Comparison of ENCODE assay signal across 34 mouse cellular contexts in genomic region chr8:128239783-128240182, GRCm38 (mm10).
DNase-seq lines count a peak whose midpoint lies in the region; ATAC-seq and TF ChIP-seq lines count a peak whose summit lies in the region.
"Had no signal": no experiment of that assay in that cellular context is flagged by ENCODE, and none has a peak within 500 bp of the region (broad histone marks: within the 10 kb centered on the region; RNA-seq: fewer than 3 reads in every experiment).

No protein-coding gene starts in this region.

- no peaks in the 10 kb centered on the region for H3K27me3 ChIP-seq in C2C12 (ENCODE audit: control insufficient read depth, insufficient read depth, insufficient read length)
- H3K27me3 ChIP-seq in intestine, embryonic 16.5 days (replicated peaks; ENCODE audit: control insufficient read depth, insufficient read depth, low read length) = no peaks in the 10 kb centered on the region
- H3K27me3 ChIP-seq: embryonic facial prominence, embryonic 15.5 days; hindbrain, embryonic 13.5 days; neural tube, embryonic 13.5 days; stomach, embryonic 15.5 days had no signal

- WGBS in intestine, embryonic 16.5 days = 46% methylated on average over 1 of the region's 1 CpGs

- H3K9me3 ChIP-seq in intestine, embryonic 16.5 days (ENCODE audit: control insufficient read depth, low read length) = no peaks in the 10 kb centered on the region
- H3K9me3 ChIP-seq: embryonic facial prominence, embryonic 10.5 days; embryonic facial prominence, embryonic 15.5 days; G1E; hindbrain, embryonic 13.5 days; midbrain, embryonic 10.5 days; neural tube, embryonic 13.5 days; stomach, embryonic 15.5 days had no signal

- H3K4me1 ChIP-seq in intestine, embryonic 16.5 days (ENCODE audit: control insufficient read depth, insufficient read depth, low read length) = peaks cover under 1% of the 10 kb centered on the region; the same call in 1 of the 2 replicates
- H3K4me1 ChIP-seq: embryonic facial prominence, embryonic 10.5 days; embryonic facial prominence, embryonic 15.5 days; hindbrain, embryonic 13.5 days; midbrain, embryonic 10.5 days; neural tube, embryonic 13.5 days; stomach, embryonic 15.5 days had no signal

- no peak overlapping the region for H3K9ac ChIP-seq in intestine, embryonic 16.5 days (ENCODE audit: low read depth, low read length)
- H3K9ac ChIP-seq: embryonic facial prominence, embryonic 15.5 days; hindbrain, embryonic 13.5 days; liver, embryonic 14.5 days; lung, embryonic 14.5 days; neural tube, embryonic 13.5 days; stomach, embryonic 15.5 days had no signal

- H3K79me3 ChIP-seq in C2C12 (ENCODE audit: low read depth) = no peaks in the 10 kb centered on the region

- H3K4me3 ChIP-seq in C2C12 (ENCODE audit: insufficient read depth, poor library complexity, severe bottlenecking) = no peak overlapping the region
- H3K4me3 ChIP-seq in intestine, embryonic 16.5 days (ENCODE audit: low read length) = no peak overlapping the region
- H3K4me3 ChIP-seq: embryonic facial prominence, embryonic 10.5 days; embryonic facial prominence, embryonic 15.5 days; hindbrain, embryonic 13.5 days; midbrain, embryonic 10.5 days; neural tube, embryonic 13.5 days; stomach, embryonic 15.5 days had no signal

- H3K36me3 ChIP-seq in C2C12 (ENCODE audit: control insufficient read depth, insufficient read depth) = no peaks in the 10 kb centered on the region
- H3K36me3 ChIP-seq in intestine, embryonic 16.5 days (ENCODE audit: control insufficient read depth, insufficient read depth, low read length) = no peaks in the 10 kb centered on the region
- H3K36me3 ChIP-seq: embryonic facial prominence, embryonic 10.5 days; embryonic facial prominence, embryonic 15.5 days; G1E; hindbrain, embryonic 13.5 days; midbrain, embryonic 10.5 days; neural tube, embryonic 13.5 days; stomach, embryonic 15.5 days had no signal

- no peak overlapping the region for H3ac ChIP-seq in C2C12 (ENCODE audit: control insufficient read depth, insufficient read length, low read depth)

- ATAC-seq in intestine, embryonic 16.5 days = no peak
- ATAC-seq: activated CD4-positive, CD25-positive, alpha-beta regulatory T cell, adult 4 months; forebrain, embryonic 14.5 days; intestine, postnatal 0 days had no signal

- no peak for TF ChIP-seq CTCF in C2C12 (IDR thresholded peaks at IDR 0.05; ENCODE audit: control insufficient read depth, insufficient read depth, insufficient read length)

- no peaks in the 10 kb centered on the region for H3K79me2 ChIP-seq in C2C12 (ENCODE audit: control insufficient read depth, insufficient read depth)

- no peak overlapping the region for H3K4me2 ChIP-seq in intestine, embryonic 16.5 days (ENCODE audit: low read depth, low read length)
- H3K4me2 ChIP-seq: embryonic facial prominence, embryonic 15.5 days; heart, embryonic 11.5 days; hindbrain, embryonic 13.5 days; lung, embryonic 14.5 days; neural tube, embryonic 13.5 days; stomach, embryonic 15.5 days had no signal

- DNase-seq in adrenal gland, adult 2 months = peak; percentile 63
- DNase-seq in adrenal gland, adult 18-20 months (ENCODE audit: low spot score in 2 of 2) = no peak
- DNase-seq in adipocyte (ENCODE audit: low spot score) = peak; percentile 40
- peak; percentile 57 for DNase-seq in fibroblast of lung, adult 2 months (ENCODE audit: low read depth)
- DNase-seq in cerebellum, adult 11-12 months = no peak
- DNase-seq in thymus, postnatal 10 days (ENCODE audit: low spot score in 2 of 2) = no peak
- DNase-seq: B cell, adult 2 months; cerebellum, adult 2 months; cerebellum, postnatal 25 days; gastrocnemius, postnatal 36 days; heart, adult 18-20 months; heart, postnatal 4 days; kidney, adult 9 months; kidney, postnatal 10 days; layer of hippocampus, adult 9-11 months; liver; lung, embryonic 14.5 days; retina, postnatal 1 day; right cerebral cortex, postnatal 25 days; thymus, postnatal 14 days had no signal

- H3K27ac ChIP-seq in intestine, embryonic 16.5 days (ENCODE audit: low read length) = no peak overlapping the region
- H3K27ac ChIP-seq: embryonic facial prominence, embryonic 10.5 days; embryonic facial prominence, embryonic 15.5 days; hindbrain, embryonic 13.5 days; liver, embryonic 14.5 days; midbrain, embryonic 10.5 days; neural tube, embryonic 13.5 days; stomach, embryonic 15.5 days had no signal

TF ChIP-seq in C2C12, 6 proteins besides CTCF, POLR2A, EP300 and RAD21:
- TF ChIP-seq MYOG (IDR thresholded peaks at IDR 0.05; ENCODE audit: control insufficient read depth, extremely low read depth, insufficient read length) = no peak
- no peak for TF ChIP-seq MYOD1 (IDR thresholded peaks at IDR 0.05; ENCODE audit: control insufficient read depth, insufficient read length, low read depth)
- no peak for TF ChIP-seq CEBPB (IDR thresholded peaks at IDR 0.05; ENCODE audit: low read depth)
- peak; percentile 91 for TF ChIP-seq FOSL1 (IDR thresholded peaks at IDR 0.05; ENCODE audit: insufficient read depth, low read length, poor library complexity, severe bottlenecking)
- no peak for TF ChIP-seq MAX (IDR thresholded peaks at IDR 0.05)
- no peak for TF ChIP-seq USF1 (IDR thresholded peaks at IDR 0.05; ENCODE audit: low read depth)

Comparison
In these comparisons a context has a peak if more than half of its experiments do, and no peak if none do; other contexts are left out.
1. DNase-seq: peak in adrenal gland, adult 2 months (single experiment), adipocyte (single experiment) and fibroblast of lung, adult 2 months (single experiment); none in adrenal gland, adult 18-20 months (0 of 2), cerebellum, adult 11-12 months (single experiment) and thymus, postnatal 10 days (0 of 2).